Mouse (Mus musculus) embryo, embryonic 11.5 days (tissue): ENCODE measurements around the gene Gm12166.

Source experiments
- DNase-seq: peaks from one replicate; pipeline ENCODE4 v3.0.0-alpha.2; 2012; ENCODE audit warnings: low read depth, low spot score

The Gm12166 gene

DNA sequence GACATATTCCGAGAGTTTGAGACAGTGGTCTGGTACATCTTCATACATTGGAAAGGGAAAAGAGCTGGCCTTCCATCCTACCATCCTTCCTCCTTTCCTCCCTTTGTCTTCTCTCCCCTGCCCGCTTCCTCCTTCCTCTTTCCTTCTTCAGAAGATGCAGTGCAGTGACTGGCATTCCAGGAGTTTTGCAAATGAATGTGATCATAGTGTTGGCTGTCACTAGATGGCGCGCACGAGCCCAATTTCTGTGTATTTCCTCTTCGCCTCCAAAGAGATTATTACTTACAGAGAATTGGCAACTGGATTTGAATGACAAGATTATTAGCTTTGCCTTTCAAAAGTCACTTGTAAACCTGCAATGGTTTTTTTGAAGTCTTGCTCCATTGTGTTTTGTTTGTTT, 36.1 kb downstream of the Gm12166 start:
- peak; percentile 61 for DNase-seq
